Mouse (Mus musculus) erythroblast, embryonic 14.5 days (primary cell): Measurements from ENCODE around the gene Kpna3. TPM values are rescaled to one million over a fixed set of nuclear protein-coding genes. Genes with fewer than 3 reads are reported as not detected.

Source experiments
- H3K27me3 ChIP-seq: 2 replicates; pipeline ENCODE4 v1.6.1; 2012; ENCODE audit warnings: inconsistent platforms; ENCODE audit not compliant: control insufficient read depth
- H3K36me3 ChIP-seq: 2 replicates; pipeline ENCODE4 v1.6.1; 2012; ENCODE audit warnings: mild to moderate bottlenecking, inconsistent platforms; ENCODE audit not compliant: control insufficient read depth
- H3K4me1 ChIP-seq: 2 replicates; pipeline ENCODE4 v1.6.1; 2012; ENCODE audit warnings: inconsistent platforms; ENCODE audit not compliant: control insufficient read depth
- H3K4me3 ChIP-seq: replicated peaks from 2 replicates; pipeline ENCODE3; 2012; ENCODE audit warnings: moderate library complexity, mild to moderate bottlenecking, inconsistent platforms
- H3K9me3 ChIP-seq: 2 replicates; pipeline ENCODE4 v1.6.1; 2012; ENCODE audit warnings: low read length, inconsistent platforms, mixed read lengths; ENCODE audit not compliant: control insufficient read depth
- GATA1 ChIP-seq: IDR thresholded peaks from 2 replicates; pipeline ENCODE4 v1.6.1; 2012; ENCODE audit warnings: low read length, inconsistent platforms, mixed read lengths
- TAL1 ChIP-seq: IDR thresholded peaks from 3 replicates; pipeline ENCODE4 v1.6.1; 2012; ENCODE audit warnings: low read length, inconsistent platforms, mixed read lengths
- polyA plus RNA-seq: library from polyadenylated mRNA; stranded (reverse); fragments of >175 nt; gene quantifications from 2 replicates; pipeline ENCODE4 v1.2.3, GENCODE M21; 2012

Gene Kpna3
- 0.23 and 0.49 TPM in 2 replicates for polyA plus RNA-seq

- TF ChIP-seq TAL1 (no peak), GATA1 (no peak)
Measured at GRCm38 (mm10) chr14:61439661-61440559, at the start of gene Kpna3. TSS of gene Kpna3 (minus strand) at chr14:61439874.

GRCm38 (mm10) chr14:61460365-61460764, 20.7 kb upstream of the Kpna3 start:
- TF ChIP-seq GATA1 = no peak
- TF ChIP-seq TAL1 = no peak
- no peaks in the 10 kb centered on the region for H3K36me3 ChIP-seq
- H3K4me1 ChIP-seq = no peaks in the 10 kb centered on the region

More at GRCm38 (mm10) chr14:61439661-61440559, at the start of gene Kpna3:
- Histone ChIP-seq H3K9me3 (no peaks in the 10 kb centered on the region), H3K36me3 (peaks cover 20% of the 10 kb centered on the region), H3K4me1 (peaks cover 42% of the 10 kb centered on the region), H3K4me3 (peak within 1 kb of the TSS; percentile 95), H3K27me3 (no peaks in the 10 kb centered on the region)

GRCm38 (mm10) chr14:61457468-61457867, 17.8 kb upstream of the Kpna3 start:
- Histone ChIP-seq H3K4me3 (no peak overlapping the region), H3K4me1 (no peaks in the 10 kb centered on the region), H3K27me3 (no peaks in the 10 kb centered on the region), H3K36me3 (no peaks in the 10 kb centered on the region), H3K9me3 (no peaks in the 10 kb centered on the region)
- TF ChIP-seq TAL1 = no peak
- TF ChIP-seq GATA1 = no peak

More at GRCm38 (mm10) chr14:61460365-61460764, 20.7 kb upstream of the Kpna3 start:
- Histone ChIP-seq H3K4me3 (no peak overlapping the region), H3K9me3 (no peaks in the 10 kb centered on the region), H3K27me3 (no peaks in the 10 kb centered on the region)

GRCm38 (mm10) chr14:61455571-61455970, 15.9 kb upstream of the Kpna3 start:
- H3K9me3 ChIP-seq = no peaks in the 10 kb centered on the region
- TF ChIP-seq TAL1 (no peak), GATA1 (no peak)
- no peaks in the 10 kb centered on the region for H3K27me3 ChIP-seq
- H3K4me1 ChIP-seq = no peaks in the 10 kb centered on the region
- no peaks in the 10 kb centered on the region for H3K36me3 ChIP-seq
- H3K4me3 ChIP-seq = no peak overlapping the region

- H3K4me1 ChIP-seq = no peaks in the 10 kb centered on the region
- H3K9me3 ChIP-seq = no peaks in the 10 kb centered on the region
- TF ChIP-seq GATA1 (no peak), TAL1 (no peak)
- H3K27me3 ChIP-seq = no peaks in the 10 kb centered on the region
- no peaks in the 10 kb centered on the region for H3K36me3 ChIP-seq
- no peak overlapping the region for H3K4me3 ChIP-seq
Measured at GRCm38 (mm10) chr14:61453032-61453431, 13.4 kb upstream of the Kpna3 start.

GRCm38 (mm10) chr14:61452481-61452880, 12.8 kb upstream of the Kpna3 start:
- Histone ChIP-seq H3K36me3 (no peaks in the 10 kb centered on the region), H3K4me1 (no peaks in the 10 kb centered on the region), H3K9me3 (no peaks in the 10 kb centered on the region), H3K4me3 (no peak overlapping the region), H3K27me3 (no peaks in the 10 kb centered on the region)
- TF ChIP-seq GATA1 = no peak
- TF ChIP-seq TAL1 = no peak

- no peak for TF ChIP-seq GATA1
- Histone ChIP-seq H3K36me3 (no peaks in the 10 kb centered on the region), H3K9me3 (no peaks in the 10 kb centered on the region), H3K4me1 (no peaks in the 10 kb centered on the region), H3K4me3 (no peak overlapping the region), H3K27me3 (no peaks in the 10 kb centered on the region)
Measured at GRCm38 (mm10) chr14:61447775-61448174, 8.1 kb upstream of the Kpna3 start.

- peak overlapping the region; percentile 95 for H3K4me3 ChIP-seq
- peaks cover 42% of the 10 kb centered on the region for H3K4me1 ChIP-seq
- TF ChIP-seq TAL1 (no peak), GATA1 (no peak)
- no peaks in the 10 kb centered on the region for H3K9me3 ChIP-seq
- H3K36me3 ChIP-seq = peaks cover 20% of the 10 kb centered on the region
- no peaks in the 10 kb centered on the region for H3K27me3 ChIP-seq
Measured at GRCm38 (mm10) chr14:61439141-61439660, 473 bp downstream of the Kpna3 start.

GRCm38 (mm10) chr14:61438171-61438945, 1.3 kb downstream of the Kpna3 start:
- peaks cover 49% of the 10 kb centered on the region for H3K4me1 ChIP-seq
- H3K4me3 ChIP-seq = peak overlapping the region; percentile 95
- no peaks in the 10 kb centered on the region for H3K9me3 ChIP-seq
- H3K36me3 ChIP-seq = peaks cover 22% of the 10 kb centered on the region
- no peaks in the 10 kb centered on the region for H3K27me3 ChIP-seq
- TF ChIP-seq GATA1 (no peak), TAL1 (no peak)
